Mouse (Mus musculus) C2C12 (cell line): ENCODE data around the gene Letmd1. TPM values are rescaled to one million over a fixed set of nuclear protein-coding genes. Genes with fewer than 3 reads are reported as not detected.

ENCODE experiments used
- H3K27me3 ChIP-seq: one replicate; pipeline ENCODE4 v1.6.1; 2011; ENCODE audit not compliant: control insufficient read depth, insufficient read depth, insufficient read length
- H3K36me3 ChIP-seq: one replicate; pipeline ENCODE4 v1.6.1; 2011; ENCODE audit not compliant: control insufficient read depth, insufficient read depth
- H3K4me3 ChIP-seq: one replicate; pipeline ENCODE4 v1.5.1; 2011; ENCODE audit warnings: mild to moderate bottlenecking, control low read depth; ENCODE audit not compliant: poor library complexity, insufficient read depth, severe bottlenecking
- H3K79me2 ChIP-seq: one replicate; pipeline ENCODE4 v1.6.1; 2011; ENCODE audit not compliant: control insufficient read depth, insufficient read depth
- H3K79me3 ChIP-seq: one replicate; pipeline ENCODE4 v1.6.1; 2011; ENCODE audit warnings: low read depth, control low read depth
- H3ac ChIP-seq: one replicate; pipeline ENCODE3; 2011; ENCODE audit warnings: low read depth; ENCODE audit not compliant: control insufficient read depth, insufficient read length
- CEBPB ChIP-seq: IDR thresholded peaks from one replicate; pipeline ENCODE4 v1.6.1; 2011; ENCODE audit warnings: low read depth, mild to moderate bottlenecking, control low read depth, moderate library complexity
- CTCF ChIP-seq: IDR thresholded peaks from one replicate; pipeline ENCODE4 v1.5.1; 2011; ENCODE audit not compliant: control insufficient read depth, insufficient read depth, insufficient read length
- FOSL1 ChIP-seq: IDR thresholded peaks from one replicate; pipeline ENCODE4 v1.8.0; 2011; ENCODE audit warnings: mild to moderate bottlenecking, low read length; ENCODE audit not compliant: poor library complexity, insufficient read depth, severe bottlenecking
- MAX ChIP-seq: IDR thresholded peaks from one replicate; pipeline ENCODE4 v1.6.1; 2011; ENCODE audit warnings: mild to moderate bottlenecking, control low read depth
- MYOD1 ChIP-seq: IDR thresholded peaks from one replicate; pipeline ENCODE4 v1.6.1; 2011; ENCODE audit warnings: low read depth; ENCODE audit not compliant: control insufficient read depth, insufficient read length
- MYOG ChIP-seq: IDR thresholded peaks from one replicate; pipeline ENCODE4 v1.6.1; 2011; ENCODE audit not compliant: control insufficient read depth, insufficient read length; ENCODE audit errors: extremely low read depth
- USF1 ChIP-seq: IDR thresholded peaks from one replicate; pipeline ENCODE4 v1.6.1; 2011; ENCODE audit warnings: low read depth, mild to moderate bottlenecking, control low read depth, moderate library complexity
- polyA plus RNA-seq: library from polyadenylated mRNA; unstranded; fragments of >200 nt; fragmentation: generic; extraction: Trizol; gene quantifications from one replicate; pipeline ENCODE4 v1.2.1, GENCODE M21; 2012; ENCODE audit warnings: missing spikeins

Letmd1 gene
- polyA plus RNA-seq, 1 experiment = 34.0 TPM

DNA sequence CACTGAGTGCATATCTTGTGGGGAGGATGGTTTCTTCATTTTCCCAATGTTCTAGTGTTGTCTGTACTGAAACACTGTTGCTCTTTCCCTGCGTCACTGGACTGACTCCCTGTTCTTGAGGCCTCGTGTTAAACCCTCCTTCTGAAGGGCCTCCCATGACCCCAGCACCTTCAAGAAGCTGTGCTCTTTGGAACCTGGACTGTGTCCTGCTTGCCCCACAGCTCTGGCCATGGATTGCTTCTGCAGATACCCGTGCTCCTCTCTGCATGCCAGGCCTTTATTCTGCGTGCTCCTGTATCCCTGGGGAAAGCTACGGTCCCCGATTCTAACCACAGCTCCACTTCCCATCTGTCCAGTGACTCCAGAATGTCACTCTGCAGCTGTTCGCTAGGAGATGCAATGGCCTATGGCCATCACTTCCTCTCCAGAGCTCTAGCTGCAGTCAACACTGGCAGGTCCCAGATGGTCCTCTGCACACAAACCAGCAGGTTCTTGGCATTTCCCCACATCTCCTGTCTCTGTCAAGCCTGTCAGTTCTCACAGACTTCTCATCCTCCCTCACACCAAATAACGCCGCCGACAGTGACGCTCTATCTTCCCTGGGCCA, 38.8 kb upstream of the Letmd1 start:
- Histone ChIP-seq H3ac (no peak overlapping the region), H3K4me3 (no peak overlapping the region), H3K79me3 (no peaks in the 10 kb centered on the region), H3K36me3 (no peaks in the 10 kb centered on the region), H3K79me2 (no peaks in the 10 kb centered on the region), H3K27me3 (no peaks in the 10 kb centered on the region)
- TF ChIP-seq MAX (no peak), FOSL1 (no peak), MYOD1 (no peak), CTCF (no peak), USF1 (no peak), CEBPB (no peak), MYOG (no peak)

DNA sequence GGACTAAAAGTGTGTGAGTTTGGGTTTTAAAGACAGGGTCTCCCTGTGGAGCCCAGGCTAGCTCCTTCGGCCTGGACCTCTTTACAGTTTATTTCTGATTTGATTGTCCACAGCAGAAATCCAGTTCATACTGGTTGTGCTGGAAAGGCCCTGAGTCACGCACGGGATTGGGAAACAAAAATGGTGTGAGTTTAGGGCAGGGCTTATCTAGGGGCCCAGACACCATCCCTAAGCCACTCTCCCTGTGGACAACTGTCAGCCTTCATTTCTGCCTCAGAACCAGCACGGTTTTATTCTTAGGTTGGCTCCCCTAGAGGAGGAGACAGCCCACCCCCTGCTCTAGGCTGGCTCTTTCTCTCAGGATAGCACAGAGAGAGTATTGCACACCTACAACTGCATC, 35.6 kb upstream of the Letmd1 start:
- Histone ChIP-seq H3K79me2 (no peaks in the 10 kb centered on the region), H3K4me3 (no peak overlapping the region), H3K36me3 (no peaks in the 10 kb centered on the region), H3K79me3 (no peaks in the 10 kb centered on the region), H3K27me3 (peaks cover 4% of the 10 kb centered on the region), H3ac (no peak overlapping the region)
- TF ChIP-seq MAX = no peak
- TF ChIP-seq CTCF = no peak
- no peak for TF ChIP-seq USF1
- TF ChIP-seq FOSL1 = no peak
- TF ChIP-seq MYOD1 = no peak

DNA sequence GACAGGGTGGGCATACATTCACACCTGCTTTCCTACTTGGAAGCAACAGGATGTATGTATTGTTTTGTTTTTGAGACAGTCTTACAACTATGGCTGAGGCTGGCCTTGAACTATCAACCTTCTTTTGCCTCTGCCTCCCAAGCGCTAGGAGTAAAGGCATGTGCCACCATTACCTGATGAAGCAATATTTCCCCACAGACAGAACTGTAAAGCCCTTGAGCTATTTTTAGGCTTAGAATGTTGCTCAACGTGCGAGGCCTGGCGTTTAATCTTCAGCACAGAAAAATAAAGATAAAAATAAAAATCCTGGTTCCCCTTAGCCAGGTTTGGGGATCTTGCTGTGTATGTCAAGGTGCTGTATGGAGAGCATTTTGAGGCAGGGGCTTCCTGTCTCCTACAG, 32.7 kb upstream of the Letmd1 start:
- peaks cover 4% of the 10 kb centered on the region for H3K27me3 ChIP-seq
- TF ChIP-seq MAX = no peak
- peak; percentile 14 for TF ChIP-seq CEBPB
- no peaks in the 10 kb centered on the region for H3K79me3 ChIP-seq
- no peaks in the 10 kb centered on the region for H3K79me2 ChIP-seq
- H3ac ChIP-seq = no peak overlapping the region
- no peaks in the 10 kb centered on the region for H3K36me3 ChIP-seq
- H3K4me3 ChIP-seq = no peak overlapping the region

DNA sequence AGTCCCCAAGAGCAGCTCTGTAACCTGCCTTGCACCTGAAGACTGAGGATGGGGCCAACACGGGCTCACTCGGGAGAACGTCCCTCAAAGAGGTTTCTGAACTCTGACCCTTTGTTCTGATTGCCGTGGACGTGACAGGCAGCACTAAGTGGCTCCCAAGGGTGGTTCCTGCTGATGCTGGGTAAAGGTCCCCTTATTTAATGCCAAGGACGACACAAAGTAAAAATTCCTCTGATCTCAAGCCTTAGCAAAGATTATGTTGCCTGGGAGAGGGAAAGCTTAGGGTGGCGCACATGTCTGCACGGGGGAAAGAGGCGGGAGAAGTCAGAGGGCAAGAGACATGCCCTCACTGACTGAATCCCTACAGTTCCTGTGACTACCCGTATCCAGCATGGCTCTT, 32.3 kb upstream of the Letmd1 start:
- Histone ChIP-seq H3K4me3 (no peak overlapping the region), H3K27me3 (peaks cover 4% of the 10 kb centered on the region), H3K36me3 (no peaks in the 10 kb centered on the region), H3ac (no peak overlapping the region), H3K79me3 (no peaks in the 10 kb centered on the region), H3K79me2 (no peaks in the 10 kb centered on the region)
- no peak for TF ChIP-seq MYOG
- TF ChIP-seq MAX = no peak
- TF ChIP-seq FOSL1 = no peak

DNA sequence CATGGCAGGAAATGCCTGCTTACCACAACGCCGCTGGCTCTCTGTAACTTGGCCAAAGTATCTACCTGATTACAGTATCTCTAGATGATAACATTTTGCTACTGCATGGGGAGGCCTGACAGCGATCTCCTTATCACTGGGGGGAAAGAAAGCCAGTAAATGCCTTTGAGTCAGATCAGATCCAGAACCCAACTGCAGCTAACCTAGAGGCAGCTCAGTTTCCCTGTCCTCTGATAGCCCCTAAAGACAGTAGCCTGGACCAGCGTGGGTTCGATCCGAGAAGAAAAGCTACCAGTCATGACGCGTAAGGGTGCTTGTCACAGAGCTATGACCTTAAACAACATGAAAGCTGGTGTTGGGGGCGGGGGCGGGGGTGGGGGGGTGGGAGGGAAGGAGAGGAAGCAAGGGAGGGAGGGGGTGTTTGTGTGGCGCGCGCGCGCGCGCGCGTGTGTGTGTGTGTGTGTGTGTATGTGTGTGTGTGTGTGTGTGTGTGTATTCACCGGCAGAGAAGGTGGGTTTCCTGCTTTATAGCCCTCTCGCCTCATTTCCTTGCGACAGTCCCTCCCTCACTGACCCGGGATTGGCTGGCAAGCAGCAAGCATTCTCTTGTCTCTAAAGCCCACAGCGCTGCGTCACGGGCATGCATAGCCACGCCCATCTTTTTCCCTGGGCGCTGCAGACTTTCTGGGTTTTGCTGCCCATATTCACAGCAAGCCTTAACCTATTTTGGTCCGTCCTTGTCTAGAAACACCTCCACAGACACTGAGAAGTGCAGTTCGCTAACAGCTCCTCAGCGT, 25.5 kb upstream of the Letmd1 start:
- Histone ChIP-seq H3ac (peak overlapping the region; percentile 64), H3K4me3 (peak overlapping the region; percentile 24), H3K27me3 (no peaks in the 10 kb centered on the region), H3K79me3 (no peaks in the 10 kb centered on the region), H3K36me3 (no peaks in the 10 kb centered on the region), H3K79me2 (no peaks in the 10 kb centered on the region)
- TF ChIP-seq CEBPB (no peak), MAX (no peak), USF1 (no peak), MYOG (no peak), FOSL1 (no peak), CTCF (no peak), MYOD1 (no peak)

DNA sequence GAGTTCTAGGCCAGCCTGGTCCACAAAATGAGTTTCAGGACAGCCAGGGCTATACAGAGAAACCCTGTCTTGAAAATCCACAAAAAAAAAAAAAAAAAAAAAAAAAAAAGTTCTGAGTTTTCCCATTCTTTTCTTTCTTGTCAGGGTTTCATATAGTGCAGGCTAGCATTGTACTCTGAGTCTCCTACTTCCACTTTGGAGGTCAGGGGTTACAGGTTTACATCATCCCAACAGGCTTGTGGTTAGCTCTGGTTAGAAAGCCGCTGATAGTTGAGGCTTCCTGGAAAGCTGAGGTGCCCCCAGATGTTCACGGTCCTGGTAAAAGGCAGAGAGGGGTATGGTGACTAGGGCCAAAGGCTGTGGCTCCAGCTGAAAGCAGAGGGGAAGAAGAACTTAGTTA, 21.9 kb upstream of the Letmd1 start:
- H3K79me2 ChIP-seq = no peaks in the 10 kb centered on the region
- H3K27me3 ChIP-seq = peaks cover 6% of the 10 kb centered on the region
- H3K79me3 ChIP-seq = no peaks in the 10 kb centered on the region
- no peaks in the 10 kb centered on the region for H3K36me3 ChIP-seq
- no peak overlapping the region for H3K4me3 ChIP-seq
- TF ChIP-seq CEBPB (no peak), MYOG (no peak)
- H3ac ChIP-seq = no peak overlapping the region
